Mouse (Mus musculus): ENCODE results near the gene Klhdc4.

GRCm38 (mm10) chr8:121749501-121749900 lies 79.9 kb downstream of the Klhdc4 start:
- TF ChIP-seq POLR2A (IDR thresholded peaks at IDR 0.05; ENCODE audit: control insufficient read depth, extremely low read depth, insufficient read depth, low read length, poor library complexity) (no peak), CTCF (IDR thresholded peaks at IDR 0.05; ENCODE audit: borderline replicate concordance, control insufficient read depth, extremely low read depth, insufficient read depth, low read length, poor library complexity) (no peak)

Measured in thymus, adult 2 months (tissue).